Mouse (Mus musculus): ENCODE results near the gene Jmjd1c. TPM values are rescaled to one million over a fixed set of nuclear protein-coding genes. Genes with fewer than 3 reads are reported as not detected.

The Jmjd1c gene
- polyA plus RNA-seq, 2 experiments = 34.5 to 52.2 TPM

DNA sequence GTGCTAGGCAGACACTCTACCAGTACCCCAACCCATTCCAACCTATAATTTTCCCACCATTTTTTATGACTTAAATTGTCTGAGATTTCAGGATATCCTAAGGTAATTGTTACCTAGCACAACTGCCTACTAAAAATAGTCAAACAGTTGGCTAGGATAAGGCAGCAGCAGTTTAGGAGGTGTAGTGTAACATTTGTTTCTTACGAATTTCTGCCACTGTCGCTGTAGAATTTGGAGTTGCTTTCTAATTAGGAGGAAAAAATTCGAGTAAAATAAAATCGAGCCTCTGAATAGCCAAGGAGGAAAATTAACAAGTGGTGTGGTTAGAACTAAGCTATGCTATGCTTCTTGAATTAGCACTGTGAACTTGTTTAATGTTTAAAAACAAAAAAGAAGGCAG lies 101.3 kb downstream of the Jmjd1c start:
- 62% methylated on average over 4 of the region's 4 CpGs for WGBS
- peaks cover 3% of the 10 kb centered on the region; the same call in 1 of the 2 replicates for H3K4me1 ChIP-seq (ENCODE audit: control insufficient read depth, insufficient read depth, low read length)
- no peaks in the 10 kb centered on the region for H3K27me3 ChIP-seq (ENCODE audit: control insufficient read depth, insufficient read depth, low read length)
- no peak overlapping the region for H3K9ac ChIP-seq (ENCODE audit: low read depth, low read length, severe bottlenecking)
- no peak overlapping the region for H3K4me2 ChIP-seq (replicated peaks; ENCODE audit: low read depth, low read length, severe bottlenecking)
- no peak for TF ChIP-seq POLR2A (IDR thresholded peaks at IDR 0.05; ENCODE audit: borderline replicate concordance, extremely low read depth, insufficient read depth, insufficient read length)
- no peak overlapping the region for H3K4me3 ChIP-seq (replicated peaks; ENCODE audit: low read length)
- no peaks in the 10 kb centered on the region for H3K9me3 ChIP-seq (ENCODE audit: control insufficient read depth, low read length)
- ATAC-seq (ENCODE audit: low FRiP score, low read depth) (no peak), DNase-seq (ENCODE audit: low spot score) (no peak)
- H3K27ac ChIP-seq (replicated peaks; ENCODE audit: low read depth, low read length) = no peak overlapping the region
- H3K36me3 ChIP-seq (ENCODE audit: control insufficient read depth, insufficient read depth, low read length) = peaks cover 3% of the 10 kb centered on the region; the same call in 1 of the 2 replicates

DNA sequence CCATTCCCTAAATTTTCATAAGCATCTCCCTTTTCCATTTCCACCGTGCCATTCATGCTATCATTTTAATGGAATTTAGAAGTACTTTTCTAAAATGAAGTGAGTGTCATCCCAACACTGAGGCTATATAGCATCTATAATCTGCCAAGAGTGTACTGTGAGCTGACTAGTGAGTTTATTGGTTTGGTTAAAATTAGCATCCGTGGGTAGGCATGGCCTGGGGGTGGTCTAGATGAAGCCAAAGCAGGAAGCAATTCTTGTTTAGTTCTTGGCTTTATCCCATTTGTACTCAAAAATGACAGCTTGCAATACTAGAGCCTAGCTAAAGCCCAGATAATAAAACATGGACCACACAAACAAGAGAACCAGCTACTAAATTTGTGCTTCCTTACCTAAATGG lies 101.9 kb downstream of the Jmjd1c start:
- Histone ChIP-seq H3K36me3 (ENCODE audit: control insufficient read depth, insufficient read depth, low read length) (peaks cover 3% of the 10 kb centered on the region; the same call in 1 of the 2 replicates), H3K4me1 (ENCODE audit: control insufficient read depth, insufficient read depth, low read length) (peaks cover 3% of the 10 kb centered on the region; the same call in 1 of the 2 replicates), H3K4me3 (replicated peaks; ENCODE audit: low read length) (no peak overlapping the region), H3K27me3 (ENCODE audit: control insufficient read depth, insufficient read depth, low read length) (no peaks in the 10 kb centered on the region), H3K9me3 (ENCODE audit: control insufficient read depth, low read length) (no peaks in the 10 kb centered on the region), H3K27ac (replicated peaks; ENCODE audit: low read depth, low read length) (no peak overlapping the region), H3K9ac (ENCODE audit: low read depth, low read length, severe bottlenecking) (no peak overlapping the region), H3K4me2 (replicated peaks; ENCODE audit: low read depth, low read length, severe bottlenecking) (no peak overlapping the region)
- ATAC-seq (ENCODE audit: low FRiP score, low read depth) = no peak
- WGBS = 48% methylated on average over 2 of the region's 2 CpGs
- no peak for TF ChIP-seq POLR2A (IDR thresholded peaks at IDR 0.05; ENCODE audit: borderline replicate concordance, extremely low read depth, insufficient read depth, insufficient read length)
- no peak for DNase-seq (ENCODE audit: low spot score)

DNA sequence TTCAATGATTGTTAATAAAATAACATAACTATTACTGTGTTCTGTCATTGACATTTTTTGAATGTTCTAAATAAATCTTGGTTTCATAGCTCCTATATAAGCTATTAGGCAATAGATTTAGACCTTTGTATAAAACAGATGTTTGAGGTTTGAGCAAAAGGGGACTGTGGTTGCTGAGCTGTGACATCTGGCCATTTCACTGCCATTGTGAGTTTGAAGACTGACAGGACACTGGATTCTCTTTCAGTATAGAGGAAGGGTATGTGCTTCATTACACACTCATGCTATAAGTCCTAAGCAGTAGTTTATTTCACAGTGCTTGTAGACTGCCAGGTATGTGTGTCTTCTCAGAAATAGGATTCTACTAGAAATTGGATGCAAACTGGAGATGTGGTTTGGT lies 105.8 kb downstream of the Jmjd1c start:
- no peak overlapping the region; the same call in 1 of the 2 replicates for H3K27ac ChIP-seq (replicated peaks; ENCODE audit: low read depth, low read length)
- peaks cover 1% of the 10 kb centered on the region; the same call in 1 of the 2 replicates for H3K4me1 ChIP-seq (ENCODE audit: control insufficient read depth, insufficient read depth, low read length)
- no peak overlapping the region for H3K9ac ChIP-seq (ENCODE audit: low read depth, low read length, severe bottlenecking)
- no peaks in the 10 kb centered on the region for H3K27me3 ChIP-seq (ENCODE audit: control insufficient read depth, insufficient read depth, low read length)
- no peak for TF ChIP-seq POLR2A (IDR thresholded peaks at IDR 0.05; ENCODE audit: borderline replicate concordance, extremely low read depth, insufficient read depth, insufficient read length)
- no peaks in the 10 kb centered on the region for H3K9me3 ChIP-seq (ENCODE audit: control insufficient read depth, low read length)
- no peak for DNase-seq (ENCODE audit: low spot score)
- H3K36me3 ChIP-seq (ENCODE audit: control insufficient read depth, insufficient read depth, low read length) = no peaks in the 10 kb centered on the region
- ATAC-seq (ENCODE audit: low FRiP score, low read depth) = no peak
- no peak overlapping the region for H3K4me2 ChIP-seq (replicated peaks; ENCODE audit: low read depth, low read length, severe bottlenecking)
- H3K4me3 ChIP-seq (replicated peaks; ENCODE audit: low read length) = no peak overlapping the region

DNA sequence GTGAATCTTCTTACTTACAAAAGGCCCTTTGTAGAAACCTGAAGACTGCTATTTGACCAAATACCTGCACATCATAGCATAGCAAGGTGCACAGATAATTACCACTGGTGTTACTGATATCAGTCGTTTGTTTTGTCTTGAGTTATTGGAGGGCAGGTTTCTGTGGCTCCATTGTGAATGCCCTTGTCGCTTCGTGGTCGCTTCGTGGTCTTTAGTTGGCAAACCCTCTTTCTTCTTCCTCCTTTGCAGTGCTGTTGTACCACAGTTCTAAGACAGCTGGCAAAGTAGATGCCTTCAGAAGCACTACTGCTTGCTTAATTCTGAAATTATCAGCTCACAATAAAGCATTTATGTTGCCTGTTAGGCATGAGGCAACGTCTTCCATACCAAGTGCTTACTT lies 106.5 kb downstream of the Jmjd1c start:
- TF ChIP-seq POLR2A (IDR thresholded peaks at IDR 0.05; ENCODE audit: borderline replicate concordance, extremely low read depth, insufficient read depth, insufficient read length) = no peak
- DNase-seq (ENCODE audit: low spot score) (no peak), ATAC-seq (ENCODE audit: low FRiP score, low read depth) (no peak)
- Histone ChIP-seq H3K27me3 (ENCODE audit: control insufficient read depth, insufficient read depth, low read length) (no peaks in the 10 kb centered on the region), H3K9ac (ENCODE audit: low read depth, low read length, severe bottlenecking) (no peak overlapping the region), H3K4me2 (replicated peaks; ENCODE audit: low read depth, low read length, severe bottlenecking) (no peak overlapping the region), H3K27ac (replicated peaks; ENCODE audit: low read depth, low read length) (no peak overlapping the region), H3K4me3 (replicated peaks; ENCODE audit: low read length) (no peak overlapping the region), H3K9me3 (ENCODE audit: control insufficient read depth, low read length) (no peaks in the 10 kb centered on the region), H3K36me3 (ENCODE audit: control insufficient read depth, insufficient read depth, low read length) (no peaks in the 10 kb centered on the region), H3K4me1 (ENCODE audit: control insufficient read depth, insufficient read depth, low read length) (no peaks in the 10 kb centered on the region)
- WGBS = 86% methylated on average over 6 of the region's 6 CpGs

DNA sequence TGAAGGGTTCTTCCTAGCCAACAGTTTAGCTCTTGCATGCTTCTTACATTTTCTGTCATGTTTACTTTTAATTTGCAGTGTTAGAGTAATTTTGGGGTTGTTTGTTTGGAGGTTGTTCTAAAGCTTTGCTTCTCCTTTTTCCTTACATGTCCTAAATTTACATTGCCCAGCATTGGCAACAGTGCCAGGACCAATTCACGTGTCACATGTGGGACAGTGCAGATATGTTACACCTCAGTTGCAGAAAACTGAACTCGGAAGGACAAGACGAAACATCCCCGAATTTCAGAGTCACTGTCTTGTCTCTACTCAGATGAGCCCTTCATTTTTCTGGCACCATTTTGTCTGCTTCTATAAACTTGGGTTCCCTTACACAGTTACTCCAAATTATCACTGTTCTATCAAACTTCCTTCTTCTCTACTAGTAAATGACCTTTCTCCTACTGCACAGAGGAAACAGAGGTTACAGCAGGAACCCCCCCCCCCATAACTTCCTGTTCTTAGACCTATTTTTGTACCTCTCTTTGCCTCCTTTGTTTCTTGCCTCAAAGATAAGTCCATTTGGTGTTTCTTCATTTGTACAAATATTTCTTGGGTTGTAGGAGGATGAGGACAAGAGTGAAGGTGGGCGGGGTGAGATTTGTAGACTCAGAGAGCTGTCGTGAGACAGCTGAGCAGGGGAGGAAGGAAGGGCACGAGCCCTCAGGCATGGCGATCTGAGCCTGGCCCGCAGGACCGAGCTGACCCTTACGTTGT lies 108.9 kb downstream of the Jmjd1c start:
- ATAC-seq (ENCODE audit: low FRiP score, low read depth) = no peak
- DNase-seq (ENCODE audit: low spot score) = no peak
- no peak overlapping the region for H3K4me3 ChIP-seq (replicated peaks; ENCODE audit: low read length)
- no peak overlapping the region for H3K9ac ChIP-seq (ENCODE audit: low read depth, low read length, severe bottlenecking)
- H3K27ac ChIP-seq (replicated peaks; ENCODE audit: low read depth, low read length) = no peak overlapping the region
- H3K9me3 ChIP-seq (ENCODE audit: control insufficient read depth, low read length) = no peaks in the 10 kb centered on the region
- TF ChIP-seq POLR2A (IDR thresholded peaks at IDR 0.05; ENCODE audit: borderline replicate concordance, extremely low read depth, insufficient read depth, insufficient read length) = no peak
- no peaks in the 10 kb centered on the region for H3K27me3 ChIP-seq (ENCODE audit: control insufficient read depth, insufficient read depth, low read length)
- WGBS = 89% methylated on average over 11 of the region's 11 CpGs
- no peak overlapping the region for H3K4me2 ChIP-seq (replicated peaks; ENCODE audit: low read depth, low read length, severe bottlenecking)
- H3K4me1 ChIP-seq (ENCODE audit: control insufficient read depth, insufficient read depth, low read length) = peaks cover under 1% of the 10 kb centered on the region; the same call in 1 of the 2 replicates
- H3K36me3 ChIP-seq (ENCODE audit: control insufficient read depth, insufficient read depth, low read length) = no peaks in the 10 kb centered on the region

Measured in limb, embryonic 14.5 days (tissue).